In the genomic region with DNA sequence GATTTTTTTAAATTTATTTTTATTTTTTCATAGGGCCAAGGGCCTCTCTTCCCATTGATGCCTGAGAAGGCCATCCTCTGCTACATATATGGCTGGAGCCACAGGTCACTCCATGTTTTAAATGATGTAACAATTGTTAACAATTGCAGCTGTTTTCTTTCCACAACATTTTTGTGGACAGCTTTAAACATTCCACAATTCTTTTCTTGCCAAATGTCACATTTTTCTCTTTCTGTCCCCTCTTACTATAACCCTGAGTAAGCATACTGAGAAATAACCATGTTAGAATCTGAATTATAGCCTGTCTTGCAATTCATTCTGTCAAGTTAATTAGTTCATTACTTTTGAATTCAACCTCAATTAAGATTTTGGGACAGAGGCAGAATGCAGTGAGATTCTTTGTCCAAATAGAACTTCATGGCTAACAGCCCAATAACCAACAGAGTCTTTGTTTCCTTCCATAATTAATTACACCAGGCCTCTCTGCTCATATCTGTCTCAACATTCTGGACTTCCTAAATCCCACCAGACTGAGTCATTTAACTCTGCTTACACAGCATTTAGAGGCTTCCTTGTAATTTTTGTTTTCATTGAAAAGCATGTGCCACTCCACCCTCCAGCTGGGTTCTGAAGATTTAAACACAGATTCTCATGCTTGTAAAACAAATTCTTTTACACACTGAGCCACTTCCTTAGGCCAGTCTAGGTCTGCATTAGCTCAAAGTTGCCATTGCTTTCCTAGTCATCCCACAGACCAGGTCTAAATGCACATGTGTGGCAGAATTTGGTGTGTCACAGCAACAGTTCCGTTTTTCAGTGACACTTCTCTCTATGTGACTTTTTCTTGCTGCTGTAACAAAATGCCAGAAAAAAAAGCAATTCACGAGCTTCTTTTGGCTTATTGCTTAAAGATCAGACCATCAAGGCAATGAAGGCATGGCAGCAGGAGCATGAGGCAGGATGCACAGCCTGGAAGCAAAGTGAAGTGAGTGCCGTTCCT, we compare ENCODE assay signal across 15 mouse cellular contexts. TPM values are rescaled to one million over a fixed set of nuclear protein-coding genes. Genes with fewer than 3 reads are reported as not detected.
A peak's percentile ranks its signal among the peaks of the same experiment; 100 is the strongest.
DNase-seq lines count a peak whose midpoint lies in the region; ATAC-seq and TF ChIP-seq lines count a peak whose summit lies in the region.
"Had no signal": no experiment of that assay in that cellular context is flagged by ENCODE, and none has a peak within 500 bp of the region (broad histone marks: within the 10 kb centered on the region; RNA-seq: fewer than 3 reads in every experiment).

No protein-coding gene starts in this region.

- no peak for ATAC-seq in intestine, embryonic 14.5 days (replicated peaks; ENCODE audit: low FRiP score, low TSS enrichment, low read depth)
- ATAC-seq in intestine, postnatal 0 days: no peak
- ATAC-seq in midbrain, postnatal 0 days (ENCODE audit: low FRiP score): no peak
- ATAC-seq in midbrain, embryonic 13.5 days: no peak
- peak; percentile 43; the same call in 1 of the 2 replicates for ATAC-seq in embryonic facial prominence, embryonic 15.5 days (ENCODE audit: insufficient number of reproducible peaks, low FRiP score, low TSS enrichment, low read depth)
- ATAC-seq: activated CD4-positive, CD25-positive, alpha-beta regulatory T cell, adult 4 months had no signal

- no peaks in the 10 kb centered on the region; the same call in 1 of the 2 replicates for H3K4me1 ChIP-seq in intestine, embryonic 14.5 days (replicated peaks; ENCODE audit: control insufficient read depth, insufficient read depth, low read length)
- H3K4me1 ChIP-seq in intestine, postnatal 0 days (replicated peaks; ENCODE audit: control insufficient read depth, insufficient read depth, low read length): no peaks in the 10 kb centered on the region
- no peaks in the 10 kb centered on the region for H3K4me1 ChIP-seq in midbrain, postnatal 0 days (ENCODE audit: insufficient read depth, low read length)
- H3K4me1 ChIP-seq in midbrain, embryonic 13.5 days (replicated peaks): no peaks in the 10 kb centered on the region
- 0 out of 2 replicates have a peak, but pooled peaks cover 4% of the 10 kb centered on the region for H3K4me1 ChIP-seq in embryonic facial prominence, embryonic 15.5 days
- H3K4me1 ChIP-seq in small intestine, adult 2 months (ENCODE audit: control insufficient read depth, insufficient read depth, insufficient read length, low read length): no peaks in the 10 kb centered on the region
- H3K4me1 ChIP-seq: limb, embryonic 12.5 days had no signal

- H3K27me3 ChIP-seq in intestine, embryonic 14.5 days (replicated peaks; ENCODE audit: control insufficient read depth, insufficient read depth, low read length): no peaks in the 10 kb centered on the region
- H3K27me3 ChIP-seq in intestine, postnatal 0 days (replicated peaks; ENCODE audit: control insufficient read depth, insufficient read depth, low read length): no peaks in the 10 kb centered on the region
- no peaks in the 10 kb centered on the region for H3K27me3 ChIP-seq in midbrain, postnatal 0 days (ENCODE audit: insufficient read depth, low read length)
- no peaks in the 10 kb centered on the region for H3K27me3 ChIP-seq in midbrain, embryonic 13.5 days
- no peaks in the 10 kb centered on the region for H3K27me3 ChIP-seq in embryonic facial prominence, embryonic 15.5 days
- no peaks in the 10 kb centered on the region for H3K27me3 ChIP-seq in small intestine, adult 2 months (ENCODE audit: control insufficient read depth, insufficient read depth, low read length)
- H3K27me3 ChIP-seq: limb, embryonic 12.5 days had no signal

- H3K27ac ChIP-seq in intestine, embryonic 14.5 days (ENCODE audit: low read depth): peak overlapping the region; percentile 34
- no peak overlapping the region for H3K27ac ChIP-seq in intestine, postnatal 0 days (ENCODE audit: low read depth, low read length)
- no peak overlapping the region for H3K27ac ChIP-seq in midbrain, postnatal 0 days (ENCODE audit: low read depth, low read length)
- no peak overlapping the region for H3K27ac ChIP-seq in midbrain, embryonic 13.5 days
- peak overlapping the region; percentile 49; the same call in 1 of the 2 replicates for H3K27ac ChIP-seq in embryonic facial prominence, embryonic 15.5 days (replicated peaks)
- peak overlapping the region; percentile 4; the same call in 1 of the 2 replicates for H3K27ac ChIP-seq in small intestine, adult 2 months (ENCODE audit: insufficient read depth, low read depth, low read length)
- H3K27ac ChIP-seq: limb, embryonic 12.5 days had no signal

- no peaks in the 10 kb centered on the region for H3K9me3 ChIP-seq in intestine, embryonic 14.5 days (ENCODE audit: control insufficient read depth, low read length)
- no peaks in the 10 kb centered on the region for H3K9me3 ChIP-seq in intestine, postnatal 0 days (ENCODE audit: control insufficient read depth)
- no peaks in the 10 kb centered on the region for H3K9me3 ChIP-seq in midbrain, postnatal 0 days (ENCODE audit: low read length)
- no peaks in the 10 kb centered on the region for H3K9me3 ChIP-seq in midbrain, embryonic 13.5 days
- no peaks in the 10 kb centered on the region for H3K9me3 ChIP-seq in embryonic facial prominence, embryonic 15.5 days (replicated peaks)
- H3K9me3 ChIP-seq: limb, embryonic 12.5 days had no signal

- H3K4me3 ChIP-seq in intestine, embryonic 14.5 days (ENCODE audit: low read depth, low read length): no peak overlapping the region
- no peak overlapping the region for H3K4me3 ChIP-seq in intestine, postnatal 0 days (ENCODE audit: low read depth, low read length)
- H3K4me3 ChIP-seq in midbrain, postnatal 0 days (ENCODE audit: low read depth, low read length): no peak overlapping the region
- H3K4me3 ChIP-seq in midbrain, embryonic 13.5 days (replicated peaks): no peak overlapping the region
- H3K4me3 ChIP-seq in embryonic facial prominence, embryonic 15.5 days (replicated peaks): no peak overlapping the region
- H3K4me3 ChIP-seq in small intestine, adult 2 months (ENCODE audit: low read depth, low read length): no peak overlapping the region
- H3K4me3 ChIP-seq: limb, embryonic 12.5 days had no signal

- H3K9ac ChIP-seq in intestine, embryonic 14.5 days (ENCODE audit: low read length): no peak overlapping the region
- H3K9ac ChIP-seq in intestine, postnatal 0 days (ENCODE audit: low read depth, low read length): no peak overlapping the region
- H3K9ac ChIP-seq in midbrain, postnatal 0 days (replicated peaks; ENCODE audit: low read length, poor library complexity, severe bottlenecking): no peak overlapping the region
- no peak overlapping the region for H3K9ac ChIP-seq in midbrain, embryonic 13.5 days (replicated peaks)
- no peak overlapping the region for H3K9ac ChIP-seq in embryonic facial prominence, embryonic 15.5 days
- H3K9ac ChIP-seq: limb, embryonic 12.5 days had no signal

- TF ChIP-seq POLR2A in small intestine, adult 2 months (IDR thresholded peaks at IDR 0.05; ENCODE audit: low read depth, low read length): no peak

- DNase-seq in intestine, embryonic 14.5 days (ENCODE audit: low spot score): no peak
- DNase-seq in midbrain, postnatal 0 days (ENCODE audit: low spot score): peak; percentile 30
- DNase-seq in thymus, postnatal 25 days: no peak
- no peak for DNase-seq in cerebellum, adult 11 months
- DNase-seq: cerebellum, adult 18-20 months; gastrocnemius, postnatal 14 days; heart, postnatal 14 days; right cerebral cortex, postnatal 4 days had no signal

- H3K4me2 ChIP-seq in intestine, embryonic 14.5 days (ENCODE audit: low read length): no peak overlapping the region
- H3K4me2 ChIP-seq in intestine, postnatal 0 days (replicated peaks; ENCODE audit: low read depth): no peak overlapping the region
- H3K4me2 ChIP-seq in midbrain, postnatal 0 days (ENCODE audit: low read depth, low read length, poor library complexity, severe bottlenecking): no peak overlapping the region
- no peak overlapping the region for H3K4me2 ChIP-seq in midbrain, embryonic 13.5 days (replicated peaks)
- no peak overlapping the region for H3K4me2 ChIP-seq in embryonic facial prominence, embryonic 15.5 days (replicated peaks)
- H3K4me2 ChIP-seq: limb, embryonic 12.5 days had no signal

- WGBS in intestine, embryonic 14.5 days: 57% methylated on average over 3 of the region's 3 CpGs
- 60% methylated on average over 3 of the region's 3 CpGs for WGBS in intestine, postnatal 0 days
- WGBS in midbrain, postnatal 0 days: 72% methylated on average over 3 of the region's 3 CpGs
- WGBS in midbrain, embryonic 13.5 days: 88% methylated on average over 3 of the region's 3 CpGs
- 60% methylated on average over 3 of the region's 3 CpGs for WGBS in embryonic facial prominence, embryonic 15.5 days
- 52% methylated on average over 3 of the region's 3 CpGs for WGBS in small intestine, adult 2 months

- no peaks in the 10 kb centered on the region for H3K36me3 ChIP-seq in intestine, embryonic 14.5 days (ENCODE audit: control insufficient read depth, insufficient read depth, low read length)
- H3K36me3 ChIP-seq in intestine, postnatal 0 days (ENCODE audit: control insufficient read depth, insufficient read depth): no peaks in the 10 kb centered on the region
- no peaks in the 10 kb centered on the region for H3K36me3 ChIP-seq in midbrain, postnatal 0 days (ENCODE audit: insufficient read depth, low read length)
- H3K36me3 ChIP-seq in midbrain, embryonic 13.5 days: no peaks in the 10 kb centered on the region
- H3K36me3 ChIP-seq in embryonic facial prominence, embryonic 15.5 days: no peaks in the 10 kb centered on the region
- no peaks in the 10 kb centered on the region for H3K36me3 ChIP-seq in small intestine, adult 2 months (ENCODE audit: control insufficient read depth, insufficient read depth, low read length)
- H3K36me3 ChIP-seq: limb, embryonic 12.5 days had no signal

- TF ChIP-seq CTCF in intestine, postnatal 0 days (IDR thresholded peaks at IDR 0.05; ENCODE audit: low read depth): no peak
- no peak for TF ChIP-seq CTCF in midbrain, postnatal 0 days (IDR thresholded peaks at IDR 0.05)
- TF ChIP-seq CTCF in small intestine, adult 2 months (IDR thresholded peaks at IDR 0.05; ENCODE audit: extremely low read depth, insufficient read length, insufficient replicate concordance, low read depth, low read length): no peak

RNA-seq across cellular contexts. Expression of a gene that starts 18.7 kb away (rescaled TPM):
- polyA plus RNA-seq in intestine, embryonic 14.5 days (2014; fragmentation: Nextera tagmentation; extraction: Ambion mirVana): 0.56 TPM in 1 of 2 replicates, not detected in the other
- 11.8 and 13.7 TPM in 2 replicates for polyA plus RNA-seq in intestine, postnatal 0 days (2015; fragmentation: Nextera tagmentation; extraction: Ambion mirVana)
- total RNA-seq in midbrain, postnatal 0 days (2014; rRNA removed): not detected in 2 replicates
- polyA plus RNA-seq in midbrain, postnatal 0 days (2015; fragmentation: Nextera tagmentation; extraction: Ambion mirVana): not detected in 2 replicates
- polyA plus RNA-seq in midbrain, embryonic 13.5 days (2015; fragmentation: Nextera tagmentation; extraction: Ambion mirVana): not detected in 2 replicates
- 0.93 and 1.3 TPM in 2 replicates for polyA plus RNA-seq in embryonic facial prominence, embryonic 15.5 days (2015; fragmentation: Nextera tagmentation; extraction: Ambion mirVana)
- polyA plus RNA-seq in small intestine, adult 2 months (2012; rRNA removed): 0.11 and 0.43 TPM in 2 replicates
- total RNA-seq: gastrocnemius, postnatal 14 days had no signal
- polyA plus RNA-seq: limb, embryonic 12.5 days; neural tube, embryonic 14.5 days had no signal

Comparison
In these comparisons a context has a peak if more than half of its experiments do, and no peak if none do; other contexts are left out.
1. H3K27ac ChIP-seq: peak in intestine, embryonic 14.5 days (single experiment), embryonic facial prominence, embryonic 15.5 days (single experiment) and small intestine, adult 2 months (single experiment); none in intestine, postnatal 0 days (single experiment), midbrain, postnatal 0 days (single experiment) and midbrain, embryonic 13.5 days (single experiment).